Mouse (Mus musculus) MEL (cell line): ENCODE results near the gene Slc35b2. TPM values are rescaled to one million over a fixed set of nuclear protein-coding genes. Genes with fewer than 3 reads are reported as not detected.

Source experiments
- DNase-seq: peaks from one replicate; pipeline ENCODE4 v3.0.0; 2011; ENCODE audit warnings: low read depth, low spot score
- H3K27ac ChIP-seq: 2 replicates; pipeline ENCODE4 v1.5.1; 2012; ENCODE audit warnings: low read depth, mild to moderate bottlenecking, control low read depth, low read length, moderate library complexity; ENCODE audit not compliant: control insufficient read depth
- H3K27me3 ChIP-seq, 2 experiments: fragments of 150-350 bp in 1 of 2; sonication (generic) in 1 of 2; 2 replicates each; pipeline ENCODE4 v1.6.1; 2012; ENCODE audit warnings: low read length in 2 of 2, mild to moderate bottlenecking in 2 of 2, improper control_type of control experiment in 1 of 2, moderate library complexity in 1 of 2; ENCODE audit not compliant: insufficient read depth in 2 of 2, control insufficient read depth in 1 of 2
- H3K36me3 ChIP-seq, 2 experiments: 2 replicates each; pipeline ENCODE4 v1.6.1; 2012 to 2014; ENCODE audit warnings: low read length in 2 of 2, improper control_type of control experiment in 1 of 2, inconsistent platforms in 1 of 2, mild to moderate bottlenecking in 1 of 2; ENCODE audit not compliant: insufficient read depth in 2 of 2, control insufficient read depth in 1 of 2
- H3K4me1 ChIP-seq, 2 experiments: fragments of 150-350 bp in 1 of 2; sonication (generic) in 1 of 2; 2 replicates each; pipeline ENCODE4 v1.6.1; 2012; ENCODE audit warnings: low read length in 2 of 2, improper control_type of control experiment in 1 of 2, mild to moderate bottlenecking in 1 of 2; ENCODE audit not compliant: insufficient read depth in 2 of 2, control insufficient read depth in 1 of 2
- H3K4me3 ChIP-seq, 2 experiments: fragments of 150-350 bp in 1 of 2; sonication (generic) in 1 of 2; 2 replicates each; pipeline ENCODE4 v1.5.1; 2012; ENCODE audit warnings: low read depth in 2 of 2, low read length in 2 of 2, mild to moderate bottlenecking in 2 of 2, moderate library complexity in 2 of 2, control low read depth in 1 of 2, improper control_type of control experiment in 1 of 2; ENCODE audit not compliant: control insufficient read depth in 1 of 2, insufficient read depth in 1 of 2
- H3K79me2 ChIP-seq: 2 replicates; pipeline ENCODE4 v1.6.1; 2012; ENCODE audit warnings: mild to moderate bottlenecking, low read length, moderate library complexity; ENCODE audit not compliant: control insufficient read depth, poor library complexity, insufficient read depth
- H3K9ac ChIP-seq: 2 replicates; pipeline ENCODE4 v1.6.1; 2012; ENCODE audit warnings: low read depth, mild to moderate bottlenecking, control low read depth, low read length, moderate library complexity; ENCODE audit not compliant: control insufficient read depth, poor library complexity, severe bottlenecking
- H3K9me3 ChIP-seq: fragments of 150-350 bp; sonication (generic); replicated peaks from 2 replicates; pipeline ENCODE4 v1.6.1; 2012; ENCODE audit warnings: mild to moderate bottlenecking, low read length, improper control_type of control experiment, moderate library complexity; ENCODE audit not compliant: insufficient read depth
- CHD1 ChIP-seq: IDR thresholded peaks from 2 replicates; pipeline ENCODE4 v1.6.1; 2012; ENCODE audit warnings: low read depth, mild to moderate bottlenecking, inconsistent platforms, low read length, improper control_type of control experiment
- CTCF ChIP-seq, 3 experiments: IDR thresholded peaks in 2 of 3; conservative IDR thresholded peaks in 1 of 3; 2 replicates each; pipeline ENCODE4 v1.5.1; 2011 to 2012; ENCODE audit warnings: low read length in 3 of 3, low read depth in 2 of 3, mild to moderate bottlenecking in 2 of 3, improper control_type of control experiment in 1 of 3, inconsistent platforms in 1 of 3, mixed read lengths in 1 of 3, moderate library complexity in 1 of 3; ENCODE audit not compliant: control insufficient read depth in 1 of 3, insufficient read depth in 1 of 3, poor library complexity in 1 of 3, severe bottlenecking in 1 of 3
- E2F4 ChIP-seq: IDR thresholded peaks from 2 replicates; pipeline ENCODE4 v1.6.1; 2011; ENCODE audit warnings: low read depth, low read length, improper control_type of control experiment, borderline replicate concordance
- ELF1 ChIP-seq: IDR thresholded peaks from 2 replicates; pipeline ENCODE4 v1.6.1; 2014; ENCODE audit warnings: low read depth, mild to moderate bottlenecking, inconsistent platforms, low read length, improper control_type of control experiment, moderate library complexity
- ETS1 ChIP-seq: IDR thresholded peaks from 2 replicates; pipeline ENCODE4 v1.6.1; 2012; ENCODE audit warnings: low read depth, mild to moderate bottlenecking, inconsistent platforms, low read length, improper control_type of control experiment, moderate library complexity
- GATA1 ChIP-seq: IDR thresholded peaks from 2 replicates; pipeline ENCODE4 v1.6.1; 2011; ENCODE audit warnings: low read depth, low read length, improper control_type of control experiment
- HCFC1 ChIP-seq: IDR thresholded peaks from 2 replicates; pipeline ENCODE4 v1.6.1; 2012; ENCODE audit warnings: low read depth, mild to moderate bottlenecking, inconsistent platforms, low read length, improper control_type of control experiment, moderate library complexity
- JUND ChIP-seq: IDR thresholded peaks from 2 replicates; pipeline ENCODE4 v1.6.1; 2011; ENCODE audit warnings: low read depth, mild to moderate bottlenecking, improper control_type of control experiment, low read length
- KAT2A ChIP-seq: conservative IDR thresholded peaks from 2 replicates; pipeline ENCODE4 v1.6.1; 2012; ENCODE audit warnings: low read depth, low read length, improper control_type of control experiment, inconsistent platforms
- MAX ChIP-seq: IDR thresholded peaks from 2 replicates; pipeline ENCODE4 v1.6.1; 2011; ENCODE audit warnings: low read length, improper control_type of control experiment
- MAZ ChIP-seq: IDR thresholded peaks from 2 replicates; pipeline ENCODE4 v1.6.1; 2012; ENCODE audit warnings: low read depth, mild to moderate bottlenecking, inconsistent platforms, low read length, improper control_type of control experiment
- MEF2A ChIP-seq: IDR thresholded peaks from 2 replicates; pipeline ENCODE4 v1.6.1; 2014; ENCODE audit warnings: low read depth, mild to moderate bottlenecking, inconsistent platforms, low read length, improper control_type of control experiment; ENCODE audit not compliant: poor library complexity, insufficient replicate concordance, severe bottlenecking; ENCODE audit errors: extremely low read depth
- MXI1 ChIP-seq: IDR thresholded peaks from 2 replicates; pipeline ENCODE4 v1.6.1; 2011; ENCODE audit warnings: mild to moderate bottlenecking, low read depth, low read length, improper control_type of control experiment
- NELFE ChIP-seq: IDR thresholded peaks from 2 replicates; pipeline ENCODE4 v1.6.1; 2011; ENCODE audit warnings: low read depth, low read length, improper control_type of control experiment
- NRF1 ChIP-seq: IDR thresholded peaks from 2 replicates; pipeline ENCODE4 v1.6.1; 2014; ENCODE audit warnings: low read depth, mild to moderate bottlenecking, inconsistent platforms, low read length, improper control_type of control experiment, moderate library complexity; ENCODE audit not compliant: poor library complexity, insufficient read depth, severe bottlenecking
- POLR2AphosphoS2 ChIP-seq: IDR thresholded peaks from 2 replicates; pipeline ENCODE4 v1.6.1; 2011; ENCODE audit warnings: low read length, improper control_type of control experiment
- RAD21 ChIP-seq: IDR thresholded peaks from 2 replicates; pipeline ENCODE4 v1.6.1; 2011; ENCODE audit warnings: mild to moderate bottlenecking, low read depth, low read length, improper control_type of control experiment
- SIN3A ChIP-seq: IDR thresholded peaks from 2 replicates; pipeline ENCODE4 v1.6.1; 2012; ENCODE audit warnings: low read length, improper control_type of control experiment, inconsistent platforms
- TAL1 ChIP-seq: IDR thresholded peaks from 2 replicates; pipeline ENCODE4 v1.6.1; 2012; ENCODE audit warnings: mild to moderate bottlenecking, inconsistent platforms, low read length, moderate library complexity, mixed read lengths
- TBP ChIP-seq: IDR thresholded peaks from 2 replicates; pipeline ENCODE4 v1.8.0; 2011; ENCODE audit warnings: low read depth, low read length, improper control_type of control experiment
- TCF12 ChIP-seq: IDR thresholded peaks from 2 replicates; pipeline ENCODE4 v1.6.1; 2014; ENCODE audit warnings: low read depth, mild to moderate bottlenecking, inconsistent platforms, low read length, improper control_type of control experiment, moderate library complexity
- UBTF ChIP-seq: IDR thresholded peaks from 2 replicates; pipeline ENCODE4 v1.6.1; 2012; ENCODE audit warnings: low read depth, mild to moderate bottlenecking, inconsistent platforms, low read length, improper control_type of control experiment, moderate library complexity, borderline replicate concordance; ENCODE audit not compliant: insufficient read depth
- USF1 ChIP-seq: IDR thresholded peaks from 2 replicates; pipeline ENCODE4 v1.6.1; 2014; ENCODE audit warnings: low read depth, mild to moderate bottlenecking, inconsistent platforms, low read length, improper control_type of control experiment, moderate library complexity
- USF2 ChIP-seq, 2 experiments: IDR thresholded peaks; 2 replicates each; pipeline ENCODE4 v1.6.1; 2011 to 2012; ENCODE audit warnings: improper control_type of control experiment in 2 of 2, low read length in 2 of 2, borderline replicate concordance in 1 of 2, inconsistent platforms in 1 of 2, low read depth in 1 of 2, mild to moderate bottlenecking in 1 of 2; ENCODE audit not compliant: insufficient read depth in 1 of 2
- ZMIZ1 ChIP-seq: IDR thresholded peaks from 2 replicates; pipeline ENCODE4 v1.6.1; 2012; ENCODE audit warnings: low read depth, mild to moderate bottlenecking, inconsistent platforms, low read length, improper control_type of control experiment, moderate library complexity
- polyA plus RNA-seq, 2 experiments: library from polyadenylated mRNA; stranded (reverse) in 1 of 2; unstranded in 1 of 2; fragments of >175 nt in 1 of 2; fragments of >200 nt in 1 of 2; gene quantifications; 2 replicates each; pipeline versions ENCODE4 v1.2.1 to v1.2.4; 2012; ENCODE audit warnings: low replicate concordance in 2 of 2, low read depth in 1 of 2; ENCODE audit not compliant: insufficient read length in 2 of 2, insufficient read depth in 1 of 2, missing spikeins in 1 of 2
- total RNA-seq: library from RNA; depleted of rRNA; stranded (reverse); fragments of 300-350 nt; gene quantifications from 2 replicates; pipeline ENCODE4 v1.2.3, GENCODE M21; 2012

Gene Slc35b2
- total and polyA plus RNA-seq, 3 experiments, result 81.7 to 111 TPM; not detected in 1

GRCm38 (mm10) chr17:45572103-45573086 is 8.7 kb downstream of the Slc35b2 start:
- Histone ChIP-seq H3K27me3 (no peaks in the 10 kb centered on the region), H3K27ac (peak overlapping the region; percentile 80), H3K9me3 (no peaks in the 10 kb centered on the region), H3K4me3 (peak overlapping the region; percentile 65 to 88), H3K4me1 (peaks cover 0 to 27% of the 10 kb centered on the region in 2 experiments; a peak in 2 of 4 replicates), H3K36me3 (peaks cover 23 to 25% of the 10 kb centered on the region in 2 experiments), H3K79me2 (peaks cover 38% of the 10 kb centered on the region), H3K9ac (peak overlapping the region; percentile 97)
- TF ChIP-seq MAX (peak; percentile 51; the same call in 1 of the 2 replicates), CTCF (IDR thresholded peaks at IDR 0.05 in 2 of 3, conservative IDR thresholded peaks at IDR 0.05 in 1 of 3; ENCODE audit: control insufficient read depth in 1 of 3, insufficient read depth in 1 of 3, low read depth in 2 of 3, low read length in 3 of 3, poor library complexity in 1 of 3, severe bottlenecking in 1 of 3) (peak in 1 of 3 experiments; percentile 7; a peak in 3 of 6 replicates), NELFE (peak; percentile 3; the same call in 1 of the 2 replicates), ELF1 (peak; percentile 26; the same call in 1 of the 2 replicates), MXI1 (peak; percentile 82), CHD1 (peak; percentile 67; the same call in 1 of the 2 replicates), SIN3A (no peak; the same call in none of the 2 replicates), POLR2AphosphoS2 (peak; percentile 55), MAZ (no peak; the same call in 1 of the 2 replicates), HCFC1 (no peak)
- DNase-seq, result peak; percentile 79

GRCm38 (mm10) chr17:45573087-45573779 is 9.6 kb downstream of the Slc35b2 start, which contains the start of gene Hsp90ab1:
Hsp90ab1 (minus strand) TSS chr17:45573271.
- Histone ChIP-seq H3K4me1 (peaks cover 3 to 32% of the 10 kb centered on the region in 2 experiments), H3K27ac (peak within 1 kb of the TSS; percentile 80), H3K9ac (peak within 1 kb of the TSS; percentile 97), H3K79me2 (peaks cover 38% of the 10 kb centered on the region), H3K36me3 (peaks cover 25 to 27% of the 10 kb centered on the region in 2 experiments), H3K27me3 (no peaks in the 10 kb centered on the region), H3K9me3 (no peaks in the 10 kb centered on the region), H3K4me3 (peak within 1 kb of the TSS; percentile 65 to 96)
- DNase-seq, result peak; percentile 99
- TF ChIP-seq MEF2A (no peak), NELFE (peak; percentile 100), USF2 (IDR thresholded peaks at IDR 0.05; ENCODE audit: borderline replicate concordance in 1 of 2, insufficient read depth in 1 of 2, low read depth in 1 of 2, low read length in 2 of 2) (no peak), USF1 (peak; percentile 21; the same call in 1 of the 2 replicates), RAD21 (no peak), E2F4 (no peak), CHD1 (peak; percentile 67; the same call in 1 of the 2 replicates), TCF12 (peak; percentile 82), NRF1 (no peak; the same call in 1 of the 2 replicates), ZMIZ1 (peak; percentile 99), JUND (no peak), HCFC1 (peak; percentile 82), GATA1 (no peak), MXI1 (peak; percentile 4; the same call in 1 of the 2 replicates), SIN3A (peak; percentile 70), POLR2AphosphoS2 (peak; percentile 98), ELF1 (peak; percentile 32; the same call in 1 of the 2 replicates), TBP (peak; percentile 98), ETS1 (peak; percentile 34), KAT2A (peak; percentile 87), UBTF (no peak), TAL1 (no peak)
